Mouse (Mus musculus) NIH3T3 (cell line): ENCODE results near the gene Ptprg.
"Not testable (repeated sequence)": the region's sequence is repeated elsewhere in the genome, so short reads cannot be mapped to it uniquely, and the experiment has no call there.

Source experiments
- DNase-seq: peaks from one replicate; pipeline ENCODE4 v3.0.0-alpha.2; 2012; ENCODE audit warnings: low read depth

The Ptprg gene

GRCm38 (mm10) chr14:12056912-12057524 lies 503.7 kb downstream of the Ptprg start:
- no peak for DNase-seq

GRCm38 (mm10) chr14:12057856-12058255 lies 504.5 kb downstream of the Ptprg start:
- peak; percentile 6 for DNase-seq

- DNase-seq: no peak
Observed at GRCm38 (mm10) chr14:12059149-12059548, 505.8 kb downstream of the Ptprg start.

- DNase-seq: not testable (repeated sequence)
Observed at GRCm38 (mm10) chr14:12061313-12061712, 508.0 kb downstream of the Ptprg start.

GRCm38 (mm10) chr14:12062628-12063360 lies 509.5 kb downstream of the Ptprg start:
- no peak for DNase-seq

- no peak for DNase-seq
Observed at GRCm38 (mm10) chr14:12065001-12065400, 511.7 kb downstream of the Ptprg start.

- DNase-seq: no peak
Observed at GRCm38 (mm10) chr14:12065736-12066135, 512.4 kb downstream of the Ptprg start.

GRCm38 (mm10) chr14:12069707-12070106 lies 516.4 kb downstream of the Ptprg start:
- DNase-seq: no peak

- no peak for DNase-seq
Observed at GRCm38 (mm10) chr14:12070361-12070760, 517.0 kb downstream of the Ptprg start.

- DNase-seq: peak; percentile 36
Observed at GRCm38 (mm10) chr14:12070856-12071465, 517.6 kb downstream of the Ptprg start.

GRCm38 (mm10) chr14:12072026-12072861 lies 518.9 kb downstream of the Ptprg start:
- DNase-seq: no peak

- no peak for DNase-seq
Observed at GRCm38 (mm10) chr14:12073408-12074107, 520.2 kb downstream of the Ptprg start.

- DNase-seq: no peak
Observed at GRCm38 (mm10) chr14:12077193-12077592, 523.9 kb downstream of the Ptprg start.

GRCm38 (mm10) chr14:12079250-12079649 lies 525.9 kb downstream of the Ptprg start:
- DNase-seq: no peak

- DNase-seq: no peak
Observed at GRCm38 (mm10) chr14:12079833-12080401, 526.6 kb downstream of the Ptprg start.

- DNase-seq: no peak
Observed at GRCm38 (mm10) chr14:12082131-12082921, 529.0 kb downstream of the Ptprg start.

GRCm38 (mm10) chr14:12084076-12084475 lies 530.7 kb downstream of the Ptprg start:
- DNase-seq: no peak

- DNase-seq: peak; percentile 4
Observed at GRCm38 (mm10) chr14:12085078-12085477, 531.7 kb downstream of the Ptprg start.

GRCm38 (mm10) chr14:12086167-12086566 lies 532.8 kb downstream of the Ptprg start:
- no peak for DNase-seq

- no peak for DNase-seq
Observed at GRCm38 (mm10) chr14:12089954-12090353, 536.6 kb downstream of the Ptprg start.
